Mouse (Mus musculus): ENCODE measurements at regions not wholly inside any gene's neighbourhood (a gene's known extent, or its start where the extent isn't known, plus 50 kb on each side); places are given as distances from the start of the nearest gene placed in this dataset.

DNA sequence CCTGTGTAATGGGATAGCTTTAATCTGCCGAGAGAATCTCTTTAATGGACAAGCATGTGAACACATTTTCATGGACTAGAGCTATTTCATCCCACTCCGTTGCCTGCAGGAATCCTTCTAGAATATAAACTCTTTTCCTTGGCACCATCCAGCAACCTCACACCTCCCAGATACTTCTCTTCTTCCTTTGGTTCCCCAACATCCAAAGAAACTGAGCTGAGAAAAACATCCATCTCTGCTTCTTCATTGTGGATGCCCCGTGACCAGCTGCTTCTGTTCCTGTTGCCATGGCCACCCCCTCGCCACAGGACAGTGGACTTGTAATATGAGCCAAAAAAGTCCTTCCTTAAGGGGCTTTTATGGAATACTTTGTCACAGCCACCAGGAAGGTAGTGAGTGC is 78.8 kb downstream of the Diras2 start:
- Histone ChIP-seq H3K4me1 (ENCODE audit: control insufficient read depth, insufficient read depth, low read length) (no peaks in the 10 kb centered on the region), H3K27ac (ENCODE audit: low read length) (no peak overlapping the region), H3K4me2 (replicated peaks; ENCODE audit: low read depth, low read length) (no peak overlapping the region), H3K27me3 (ENCODE audit: control insufficient read depth, insufficient read depth, low read length) (no peaks in the 10 kb centered on the region), H3K9me3 (ENCODE audit: control insufficient read depth, low read depth, low read length) (no peaks in the 10 kb centered on the region), H3K36me3 (ENCODE audit: control insufficient read depth, insufficient read depth, low read length) (no peaks in the 10 kb centered on the region), H3K4me3 (ENCODE audit: low read depth, low read length) (no peak overlapping the region), H3K9ac (replicated peaks; ENCODE audit: low read depth, low read length) (no peak overlapping the region)
- 47% methylated on average over 4 of the region's 4 CpGs for WGBS
- no peak for ATAC-seq (ENCODE audit: insufficient number of reproducible peaks, insufficient read depth, low FRiP score, low read depth)

All from stomach, embryonic 14.5 days (tissue).